Mouse (Mus musculus): ENCODE results near the gene Omd. TPM values are rescaled to one million over a fixed set of nuclear protein-coding genes. Genes with fewer than 3 reads are reported as not detected.

Gene Omd
- polyA plus RNA-seq, 1 experiment, result 0.32 TPM

GRCm38 (mm10) chr13:49559185-49559584 is 23.1 kb upstream of the Omd start:
- H3K27me3 ChIP-seq (ENCODE audit: control insufficient read depth, insufficient read depth, insufficient read length), result no peaks in the 10 kb centered on the region
- no peak for TF ChIP-seq MYOD1 (IDR thresholded peaks at IDR 0.05; ENCODE audit: control insufficient read depth, insufficient read length, low read depth)
- peak; percentile 70 for TF ChIP-seq CTCF (IDR thresholded peaks at IDR 0.05; ENCODE audit: control insufficient read depth, insufficient read depth, insufficient read length)
- H3K79me3 ChIP-seq (ENCODE audit: low read depth), result no peaks in the 10 kb centered on the region
- H3ac ChIP-seq (ENCODE audit: control insufficient read depth, insufficient read length, low read depth), result no peak overlapping the region
- no peaks in the 10 kb centered on the region for H3K79me2 ChIP-seq (ENCODE audit: control insufficient read depth, insufficient read depth)
- no peaks in the 10 kb centered on the region for H3K36me3 ChIP-seq (ENCODE audit: control insufficient read depth, insufficient read depth)
- no peak overlapping the region for H3K4me3 ChIP-seq (ENCODE audit: insufficient read depth, poor library complexity, severe bottlenecking)

DNA sequence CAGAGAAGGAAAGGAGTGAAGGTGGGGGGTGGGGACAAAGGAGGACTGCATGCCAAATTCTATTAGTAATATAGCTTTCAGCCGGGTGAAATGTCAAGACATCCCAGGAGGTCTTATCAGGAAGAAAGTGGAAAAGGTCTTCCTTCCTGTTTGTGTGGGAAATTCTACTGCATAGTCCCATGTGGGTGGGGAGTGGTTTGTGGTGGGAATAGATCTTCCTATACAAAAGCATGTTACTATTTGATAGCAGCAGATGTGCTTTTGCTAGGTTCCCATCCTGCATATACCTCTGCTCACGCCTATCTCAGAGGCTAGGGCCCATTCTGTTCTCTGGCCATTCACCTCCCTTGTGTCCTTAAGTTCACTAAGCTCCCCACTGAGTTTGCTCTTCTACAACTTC is 21.4 kb upstream of the Omd start:
- Histone ChIP-seq H3K4me3 (ENCODE audit: insufficient read depth, poor library complexity, severe bottlenecking) (no peak overlapping the region), H3K36me3 (ENCODE audit: control insufficient read depth, insufficient read depth) (no peaks in the 10 kb centered on the region), H3K79me2 (ENCODE audit: control insufficient read depth, insufficient read depth) (no peaks in the 10 kb centered on the region), H3K27me3 (ENCODE audit: control insufficient read depth, insufficient read depth, insufficient read length) (no peaks in the 10 kb centered on the region), H3ac (ENCODE audit: control insufficient read depth, insufficient read length, low read depth) (no peak overlapping the region), H3K79me3 (ENCODE audit: low read depth) (no peaks in the 10 kb centered on the region)
- no peak for TF ChIP-seq MYOD1 (IDR thresholded peaks at IDR 0.05; ENCODE audit: control insufficient read depth, insufficient read length, low read depth)
- no peak for TF ChIP-seq MYOG (IDR thresholded peaks at IDR 0.05; ENCODE audit: control insufficient read depth, extremely low read depth, insufficient read length)
- TF ChIP-seq MAX (IDR thresholded peaks at IDR 0.05), result no peak
- TF ChIP-seq CEBPB (IDR thresholded peaks at IDR 0.05; ENCODE audit: low read depth), result no peak
- no peak for TF ChIP-seq CTCF (IDR thresholded peaks at IDR 0.05; ENCODE audit: control insufficient read depth, insufficient read depth, insufficient read length)
- TF ChIP-seq FOSL1 (IDR thresholded peaks at IDR 0.05; ENCODE audit: insufficient read depth, low read length, poor library complexity, severe bottlenecking), result no peak
- no peak for TF ChIP-seq USF1 (IDR thresholded peaks at IDR 0.05; ENCODE audit: low read depth)

- H3K79me3 ChIP-seq (ENCODE audit: low read depth), result no peaks in the 10 kb centered on the region
- H3ac ChIP-seq (ENCODE audit: control insufficient read depth, insufficient read length, low read depth), result no peak overlapping the region
- no peaks in the 10 kb centered on the region for H3K27me3 ChIP-seq (ENCODE audit: control insufficient read depth, insufficient read depth, insufficient read length)
- no peaks in the 10 kb centered on the region for H3K36me3 ChIP-seq (ENCODE audit: control insufficient read depth, insufficient read depth)
- no peak for TF ChIP-seq MAX (IDR thresholded peaks at IDR 0.05)
- TF ChIP-seq MYOD1 (IDR thresholded peaks at IDR 0.05; ENCODE audit: control insufficient read depth, insufficient read length, low read depth), result no peak
- TF ChIP-seq MYOG (IDR thresholded peaks at IDR 0.05; ENCODE audit: control insufficient read depth, extremely low read depth, insufficient read length), result no peak
- no peak for TF ChIP-seq CTCF (IDR thresholded peaks at IDR 0.05; ENCODE audit: control insufficient read depth, insufficient read depth, insufficient read length)
- H3K4me3 ChIP-seq (ENCODE audit: insufficient read depth, poor library complexity, severe bottlenecking), result no peak overlapping the region
- no peaks in the 10 kb centered on the region for H3K79me2 ChIP-seq (ENCODE audit: control insufficient read depth, insufficient read depth)
Observed at GRCm38 (mm10) chr13:49564347-49564746, 17.9 kb upstream of the Omd start.

- no peaks in the 10 kb centered on the region for H3K36me3 ChIP-seq (ENCODE audit: control insufficient read depth, insufficient read depth)
- H3K79me3 ChIP-seq (ENCODE audit: low read depth), result no peaks in the 10 kb centered on the region
- TF ChIP-seq USF1 (IDR thresholded peaks at IDR 0.05; ENCODE audit: low read depth), result no peak
- TF ChIP-seq FOSL1 (IDR thresholded peaks at IDR 0.05; ENCODE audit: insufficient read depth, low read length, poor library complexity, severe bottlenecking), result no peak
- no peak for TF ChIP-seq MAX (IDR thresholded peaks at IDR 0.05)
- no peak for TF ChIP-seq CTCF (IDR thresholded peaks at IDR 0.05; ENCODE audit: control insufficient read depth, insufficient read depth, insufficient read length)
- TF ChIP-seq MYOD1 (IDR thresholded peaks at IDR 0.05; ENCODE audit: control insufficient read depth, insufficient read length, low read depth), result no peak
- no peak for TF ChIP-seq MYOG (IDR thresholded peaks at IDR 0.05; ENCODE audit: control insufficient read depth, extremely low read depth, insufficient read length)
- TF ChIP-seq CEBPB (IDR thresholded peaks at IDR 0.05; ENCODE audit: low read depth), result no peak
- no peaks in the 10 kb centered on the region for H3K27me3 ChIP-seq (ENCODE audit: control insufficient read depth, insufficient read depth, insufficient read length)
- no peak overlapping the region for H3ac ChIP-seq (ENCODE audit: control insufficient read depth, insufficient read length, low read depth)
- no peaks in the 10 kb centered on the region for H3K79me2 ChIP-seq (ENCODE audit: control insufficient read depth, insufficient read depth)
- H3K4me3 ChIP-seq (ENCODE audit: insufficient read depth, poor library complexity, severe bottlenecking), result no peak overlapping the region
Observed at GRCm38 (mm10) chr13:49570371-49570770, 11.9 kb upstream of the Omd start.

- Histone ChIP-seq H3K79me2 (ENCODE audit: control insufficient read depth, insufficient read depth) (no peaks in the 10 kb centered on the region), H3K79me3 (ENCODE audit: low read depth) (no peaks in the 10 kb centered on the region), H3K27me3 (ENCODE audit: control insufficient read depth, insufficient read depth, insufficient read length) (no peaks in the 10 kb centered on the region), H3K36me3 (ENCODE audit: control insufficient read depth, insufficient read depth) (no peaks in the 10 kb centered on the region), H3K4me3 (ENCODE audit: insufficient read depth, poor library complexity, severe bottlenecking) (no peak overlapping the region), H3ac (ENCODE audit: control insufficient read depth, insufficient read length, low read depth) (no peak overlapping the region)
- TF ChIP-seq USF1 (IDR thresholded peaks at IDR 0.05; ENCODE audit: low read depth) (no peak), MYOD1 (IDR thresholded peaks at IDR 0.05; ENCODE audit: control insufficient read depth, insufficient read length, low read depth) (no peak), FOSL1 (IDR thresholded peaks at IDR 0.05; ENCODE audit: insufficient read depth, low read length, poor library complexity, severe bottlenecking) (no peak), CTCF (IDR thresholded peaks at IDR 0.05; ENCODE audit: control insufficient read depth, insufficient read depth, insufficient read length) (no peak), MAX (IDR thresholded peaks at IDR 0.05) (no peak), CEBPB (IDR thresholded peaks at IDR 0.05; ENCODE audit: low read depth) (no peak), MYOG (IDR thresholded peaks at IDR 0.05; ENCODE audit: control insufficient read depth, extremely low read depth, insufficient read length) (no peak)
Observed at GRCm38 (mm10) chr13:49571418-49571817, 10.8 kb upstream of the Omd start.

DNA sequence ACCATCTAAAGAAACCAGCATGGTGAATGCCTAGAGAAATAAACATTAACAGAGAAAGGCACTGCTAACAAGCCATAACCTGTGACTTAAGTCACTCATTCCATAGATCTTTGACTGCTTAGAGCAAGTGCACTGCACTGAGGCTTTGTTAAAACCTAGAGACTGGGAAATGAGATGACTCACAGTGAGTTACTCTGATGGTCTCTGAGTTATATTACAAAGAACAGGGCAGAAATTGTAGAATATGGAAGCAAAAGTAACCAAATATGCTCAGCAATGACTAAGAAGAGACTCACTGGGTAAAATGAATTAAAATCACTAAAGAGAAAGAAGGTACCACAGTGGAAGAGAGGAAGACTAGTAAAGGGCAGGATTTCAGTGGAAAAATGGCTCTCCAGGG is 1.6 kb downstream of the Omd start:
- no peak overlapping the region for H3K4me3 ChIP-seq (ENCODE audit: insufficient read depth, poor library complexity, severe bottlenecking)
- no peaks in the 10 kb centered on the region for H3K27me3 ChIP-seq (ENCODE audit: control insufficient read depth, insufficient read depth, insufficient read length)
- TF ChIP-seq MYOD1 (IDR thresholded peaks at IDR 0.05; ENCODE audit: control insufficient read depth, insufficient read length, low read depth), result peak; percentile 64
- TF ChIP-seq FOSL1 (IDR thresholded peaks at IDR 0.05; ENCODE audit: insufficient read depth, low read length, poor library complexity, severe bottlenecking), result peak; percentile 83
- TF ChIP-seq MAX (IDR thresholded peaks at IDR 0.05), result no peak
- H3K36me3 ChIP-seq (ENCODE audit: control insufficient read depth, insufficient read depth), result no peaks in the 10 kb centered on the region
- H3K79me2 ChIP-seq (ENCODE audit: control insufficient read depth, insufficient read depth), result peaks cover 22% of the 10 kb centered on the region
- H3K79me3 ChIP-seq (ENCODE audit: low read depth), result peaks cover 3% of the 10 kb centered on the region
- no peak overlapping the region for H3ac ChIP-seq (ENCODE audit: control insufficient read depth, insufficient read length, low read depth)
